Mouse (Mus musculus) splenic B cell, adult 2 months (primary cell): ENCODE data around the gene Plekhh3.

Experiments used
- DNase-seq: peaks from one replicate; pipeline ENCODE4 v3.0.0-alpha.2; 2011; ENCODE audit warnings: low read depth, low spot score
- H3K27me3 ChIP-seq: 2 replicates; pipeline ENCODE4 v1.6.1; 2012; ENCODE audit warnings: mild to moderate bottlenecking, low read length, moderate library complexity, mixed read lengths; ENCODE audit not compliant: control insufficient read depth, poor library complexity, insufficient read depth, severe bottlenecking
- H3K36me3 ChIP-seq: 2 replicates; pipeline ENCODE4 v1.6.1; 2012; ENCODE audit warnings: mild to moderate bottlenecking, low read length, moderate library complexity, mixed read lengths; ENCODE audit not compliant: control insufficient read depth, poor library complexity, insufficient read depth, severe bottlenecking

Plekhh3 gene

GRCm38 (mm10) chr11:101155728-101156371 is 15.3 kb downstream of the Plekhh3 start, which contains the start of gene Tubg2:
Tubg2 (plus strand) TSS chr11:101155907.
- Histone ChIP-seq H3K36me3 (no peaks in the 10 kb centered on the region), H3K27me3 (no peaks in the 10 kb centered on the region)
- DNase-seq, result peak; percentile 84

- DNase-seq, result no peak
- no peaks in the 10 kb centered on the region for H3K27me3 ChIP-seq
- H3K36me3 ChIP-seq, result no peaks in the 10 kb centered on the region
Observed at GRCm38 (mm10) chr11:101155151-101155550, 16.0 kb downstream of the Plekhh3 start.

- H3K36me3 ChIP-seq, result no peaks in the 10 kb centered on the region
- H3K27me3 ChIP-seq, result no peaks in the 10 kb centered on the region
- no peak for DNase-seq
Observed at GRCm38 (mm10) chr11:101154648-101155047, 16.5 kb downstream of the Plekhh3 start.

- no peak for DNase-seq
- no peaks in the 10 kb centered on the region for H3K27me3 ChIP-seq
- H3K36me3 ChIP-seq, result no peaks in the 10 kb centered on the region
Observed at GRCm38 (mm10) chr11:101152825-101153224, 18.3 kb downstream of the Plekhh3 start.

GRCm38 (mm10) chr11:101151063-101151462 is 20.1 kb downstream of the Plekhh3 start:
- DNase-seq, result no peak
- Histone ChIP-seq H3K36me3 (no peaks in the 10 kb centered on the region), H3K27me3 (no peaks in the 10 kb centered on the region)

GRCm38 (mm10) chr11:101149178-101150105 is 21.7 kb downstream of the Plekhh3 start:
- H3K27me3 ChIP-seq, result no peaks in the 10 kb centered on the region
- DNase-seq, result no peak

GRCm38 (mm10) chr11:101148751-101149150 is 22.4 kb downstream of the Plekhh3 start:
- H3K36me3 ChIP-seq, result no peaks in the 10 kb centered on the region
- H3K27me3 ChIP-seq, result no peaks in the 10 kb centered on the region
- DNase-seq, result no peak

More at GRCm38 (mm10) chr11:101149178-101150105, 21.7 kb downstream of the Plekhh3 start:
- H3K36me3 ChIP-seq, result no peaks in the 10 kb centered on the region

GRCm38 (mm10) chr11:101146377-101146776 is 24.8 kb downstream of the Plekhh3 start:
- no peaks in the 10 kb centered on the region for H3K27me3 ChIP-seq
- DNase-seq, result no peak
- no peaks in the 10 kb centered on the region for H3K36me3 ChIP-seq

- DNase-seq, result peak; percentile 69
- no peaks in the 10 kb centered on the region for H3K36me3 ChIP-seq
- H3K27me3 ChIP-seq, result 0 out of 2 replicates have a peak, but pooled peaks cover 1% of the 10 kb centered on the region
Observed at GRCm38 (mm10) chr11:101143338-101144225, 27.6 kb downstream of the Plekhh3 start.

- H3K36me3 ChIP-seq, result no peaks in the 10 kb centered on the region
- DNase-seq, result no peak
- H3K27me3 ChIP-seq, result peaks cover 4% of the 10 kb centered on the region; the same call in 1 of the 2 replicates
Observed at GRCm38 (mm10) chr11:101142215-101142967, 28.8 kb downstream of the Plekhh3 start.

GRCm38 (mm10) chr11:101141088-101141487 is 30.1 kb downstream of the Plekhh3 start:
- H3K36me3 ChIP-seq, result no peaks in the 10 kb centered on the region
- H3K27me3 ChIP-seq, result peaks cover 4% of the 10 kb centered on the region; the same call in 1 of the 2 replicates
- no peak for DNase-seq

- DNase-seq, result peak; percentile 28
- no peaks in the 10 kb centered on the region for H3K36me3 ChIP-seq
- H3K27me3 ChIP-seq, result peaks cover 5% of the 10 kb centered on the region; the same call in 1 of the 2 replicates
Observed at GRCm38 (mm10) chr11:101140164-101140819, 30.9 kb downstream of the Plekhh3 start.

- Histone ChIP-seq H3K36me3 (no peaks in the 10 kb centered on the region), H3K27me3 (peaks cover 5% of the 10 kb centered on the region; the same call in 1 of the 2 replicates)
- no peak for DNase-seq
Observed at GRCm38 (mm10) chr11:101138536-101139181, 32.5 kb downstream of the Plekhh3 start.
